Mouse (Mus musculus) liver, adult 2 months (tissue): ENCODE data around the gene Lmf1. TPM values are rescaled to one million over a fixed set of nuclear protein-coding genes. Genes with fewer than 3 reads are reported as not detected.

Source experiments
- DNase-seq: peaks from one replicate; pipeline ENCODE4 v3.0.0-alpha.2; 2011; ENCODE audit warnings: low read depth, low spot score; ENCODE audit errors: extremely low read depth
- H3K27ac ChIP-seq: fragments of 200-500 bp; replicated peaks from 2 replicates; pipeline ENCODE4 v1.5.1; 2012; ENCODE audit warnings: low read depth, mild to moderate bottlenecking, control low read depth, inconsistent platforms, low read length; ENCODE audit not compliant: insufficient read depth
- H3K27me3 ChIP-seq: fragments of 200-500 bp; 2 replicates; pipeline ENCODE4 v1.6.1; 2012; ENCODE audit warnings: mild to moderate bottlenecking, moderate library complexity, low read length, inconsistent platforms; ENCODE audit not compliant: control insufficient read depth, insufficient read depth
- H3K36me3 ChIP-seq: fragments of 200-500 bp; 2 replicates; pipeline ENCODE4 v1.6.1; 2012; ENCODE audit warnings: low read length, inconsistent platforms; ENCODE audit not compliant: control insufficient read depth, insufficient read depth
- H3K4me1 ChIP-seq: fragments of 200-500 bp; 2 replicates; pipeline ENCODE4 v1.6.1; 2011; ENCODE audit warnings: low read length; ENCODE audit not compliant: control insufficient read depth, insufficient read depth
- H3K4me3 ChIP-seq: fragments of 200-500 bp; 2 replicates; pipeline ENCODE4 v1.5.1; 2011; ENCODE audit warnings: low read depth, mild to moderate bottlenecking, control low read depth, low read length, moderate library complexity; ENCODE audit not compliant: insufficient read depth
- H3K79me2 ChIP-seq: fragments of 200-500 bp; 2 replicates; pipeline ENCODE4 v1.6.1; 2012; ENCODE audit warnings: inconsistent platforms, mild to moderate bottlenecking, low read length, moderate library complexity; ENCODE audit not compliant: control insufficient read depth, insufficient read depth
- H3K9ac ChIP-seq: fragments of 200-500 bp; 2 replicates; pipeline ENCODE4 v1.6.1; 2012; ENCODE audit warnings: low read depth, mild to moderate bottlenecking, control low read depth, inconsistent platforms, low read length
- CTCF ChIP-seq: fragments of 200-500 bp; IDR thresholded peaks from 2 replicates; pipeline ENCODE4 v1.5.1; 2011; ENCODE audit warnings: low read depth, low read length, control low read depth
- POLR2A ChIP-seq: fragments of 200-500 bp; IDR thresholded peaks from 2 replicates; pipeline ENCODE4 v1.6.1; 2011; ENCODE audit warnings: low read length, control low read depth; ENCODE audit not compliant: insufficient read depth; ENCODE audit errors: extremely low read depth
- WGBS: fragments of 180-500 bp; shearing (Covaris S2); methylation state at CpG from one replicate; pipeline ENCODE4 v1.1.7; 2018; 5-methylcytosine and 5-hydroxymethylcytosine counted together
- polyA plus RNA-seq: library from polyadenylated mRNA; depleted of rRNA; stranded (reverse); fragments of >200 nt; gene quantifications from 2 replicates; pipeline ENCODE4 v1.2.3, GENCODE M21; 2012
- total RNA-seq: library from RNA; depleted of rRNA; stranded (reverse); fragments of >200 nt; gene quantifications from 2 replicates; pipeline ENCODE4 v1.2.3, GENCODE M21; 2014

Gene Lmf1
- total and polyA plus RNA-seq, 2 experiments = 26.9 to 38.4 TPM

DNA sequence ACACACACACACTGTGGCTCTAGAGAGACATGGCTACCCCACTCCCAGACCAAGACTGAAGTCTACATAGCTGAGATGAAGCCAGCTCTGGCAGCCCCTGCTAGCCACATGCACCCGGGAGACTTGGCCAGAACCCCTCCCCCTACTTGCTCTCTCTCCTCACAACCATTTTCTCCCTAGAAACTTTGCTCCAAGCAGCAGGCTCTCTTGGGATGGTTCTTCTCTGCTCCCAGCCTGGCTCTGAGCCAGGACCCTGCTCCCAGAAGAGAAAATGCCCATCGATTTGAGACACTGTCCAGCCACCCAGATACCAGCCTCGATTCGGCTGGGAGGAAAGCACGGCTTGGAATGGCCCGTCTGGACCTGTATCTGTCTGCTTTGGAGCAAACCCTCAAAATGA lies 13.6 kb upstream of the Lmf1 start:
- H3K4me1 ChIP-seq = no peaks in the 10 kb centered on the region
- H3K9ac ChIP-seq = no peak overlapping the region
- H3K27me3 ChIP-seq = peaks cover 7% of the 10 kb centered on the region
- WGBS = 45% methylated on average over 6 of the region's 6 CpGs
- H3K27ac ChIP-seq = no peak overlapping the region
- no peak overlapping the region for H3K4me3 ChIP-seq
- no peaks in the 10 kb centered on the region for H3K79me2 ChIP-seq
- H3K36me3 ChIP-seq = no peaks in the 10 kb centered on the region
- no peak for TF ChIP-seq POLR2A
- no peak for TF ChIP-seq CTCF
- DNase-seq = no peak

GRCm38 (mm10) chr17:25565860-25566600 lies 12.9 kb upstream of the Lmf1 start:
- H3K9ac ChIP-seq = no peak overlapping the region
- no peak overlapping the region for H3K27ac ChIP-seq
- 80% methylated on average over 17 of the region's 17 CpGs for WGBS
- H3K79me2 ChIP-seq = no peaks in the 10 kb centered on the region
- no peak for TF ChIP-seq CTCF
- TF ChIP-seq POLR2A = no peak
- no peak for DNase-seq
- peaks cover 12% of the 10 kb centered on the region for H3K27me3 ChIP-seq
- H3K36me3 ChIP-seq = no peaks in the 10 kb centered on the region
- no peak overlapping the region for H3K4me3 ChIP-seq
- H3K4me1 ChIP-seq = no peaks in the 10 kb centered on the region

GRCm38 (mm10) chr17:25567261-25567660 lies 11.6 kb upstream of the Lmf1 start:
- no peak overlapping the region for H3K4me3 ChIP-seq
- H3K79me2 ChIP-seq = no peaks in the 10 kb centered on the region
- H3K9ac ChIP-seq = no peak overlapping the region
- DNase-seq = no peak
- no peaks in the 10 kb centered on the region for H3K4me1 ChIP-seq
- no peaks in the 10 kb centered on the region for H3K36me3 ChIP-seq
- peaks cover 12% of the 10 kb centered on the region for H3K27me3 ChIP-seq
- H3K27ac ChIP-seq = no peak overlapping the region
- TF ChIP-seq POLR2A (no peak), CTCF (no peak)
- whole genome bisulfite sequencing = 73% methylated on average over 13 of the region's 13 CpGs

DNA sequence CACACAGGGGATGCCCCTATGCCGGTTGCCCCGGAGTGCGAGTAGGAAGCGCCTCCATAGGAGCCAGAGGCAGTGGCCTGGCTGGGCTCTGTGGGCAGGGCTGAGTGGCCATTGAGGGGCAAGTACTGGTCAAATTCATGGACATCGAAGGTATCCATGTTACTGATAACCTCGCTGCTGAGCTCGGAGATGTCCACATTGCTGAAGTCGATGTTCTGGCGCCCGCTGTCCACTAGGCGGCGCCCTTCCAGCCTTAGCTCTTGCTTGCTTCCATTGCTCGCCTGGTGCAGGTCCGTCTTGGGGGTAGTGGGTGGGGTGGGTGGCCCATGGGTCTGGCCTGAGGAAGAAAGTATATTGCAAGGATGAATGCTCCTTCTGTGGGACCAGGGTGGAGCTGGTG lies 11.1 kb upstream of the Lmf1 start:
- 21% methylated on average over 14 of the region's 14 CpGs for WGBS
- H3K9ac ChIP-seq = no peak overlapping the region
- peak; percentile 8 for DNase-seq
- H3K79me2 ChIP-seq = no peaks in the 10 kb centered on the region
- no peaks in the 10 kb centered on the region for H3K36me3 ChIP-seq
- peaks cover 12% of the 10 kb centered on the region for H3K27me3 ChIP-seq
- no peak overlapping the region for H3K4me3 ChIP-seq
- no peak overlapping the region for H3K27ac ChIP-seq
- H3K4me1 ChIP-seq = no peaks in the 10 kb centered on the region
- peak; percentile 96 for TF ChIP-seq CTCF
- TF ChIP-seq POLR2A = no peak

GRCm38 (mm10) chr17:25568206-25568605 lies 10.7 kb upstream of the Lmf1 start:
- WGBS = 45% methylated on average over 10 of the region's 10 CpGs
- peaks cover 12% of the 10 kb centered on the region for H3K27me3 ChIP-seq
- no peak for DNase-seq
- H3K4me1 ChIP-seq = no peaks in the 10 kb centered on the region
- no peak overlapping the region for H3K4me3 ChIP-seq
- H3K79me2 ChIP-seq = no peaks in the 10 kb centered on the region
- no peaks in the 10 kb centered on the region for H3K36me3 ChIP-seq
- no peak overlapping the region for H3K27ac ChIP-seq
- TF ChIP-seq POLR2A = no peak
- no peak for TF ChIP-seq CTCF
- no peak overlapping the region for H3K9ac ChIP-seq

DNA sequence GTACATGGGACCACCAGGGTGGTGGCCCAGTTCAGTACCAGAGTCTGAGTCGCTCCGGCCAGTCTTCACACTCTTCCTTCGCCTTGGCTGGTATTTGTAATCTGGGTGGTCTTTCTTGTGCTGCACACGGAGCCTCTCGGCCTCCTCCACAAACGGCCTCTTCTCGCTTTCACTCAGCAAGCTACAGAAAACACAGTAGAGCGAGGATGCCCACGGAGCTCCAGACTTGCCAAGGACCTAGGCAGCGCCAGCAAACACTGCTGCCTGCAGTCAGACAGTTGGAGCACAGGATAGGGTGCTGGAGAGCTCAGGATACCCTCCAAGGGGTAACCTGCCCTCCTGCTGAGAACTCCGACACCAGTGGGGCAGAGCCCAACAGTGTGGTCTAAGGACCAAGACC lies 10.0 kb upstream of the Lmf1 start:
- Histone ChIP-seq H3K4me3 (no peak overlapping the region), H3K27me3 (peaks cover 12% of the 10 kb centered on the region), H3K79me2 (no peaks in the 10 kb centered on the region), H3K9ac (no peak overlapping the region), H3K4me1 (no peaks in the 10 kb centered on the region), H3K27ac (no peak overlapping the region), H3K36me3 (no peaks in the 10 kb centered on the region)
- DNase-seq = no peak
- 84% methylated on average over 11 of the region's 11 CpGs for WGBS
- TF ChIP-seq CTCF = no peak
- no peak for TF ChIP-seq POLR2A
